Mouse (Mus musculus) liver, postnatal 0 days (tissue): ENCODE data around the gene Tmem163.

Experiments
- CTCF ChIP-seq: sonication (generic); IDR thresholded peaks from 2 replicates; pipeline ENCODE4 v1.5.1; 2016; ENCODE audit warnings: antibody characterized with exemption, low read depth
- EP300 ChIP-seq: IDR thresholded peaks from 2 replicates; pipeline ENCODE4 v1.6.1; 2016; ENCODE audit warnings: antibody characterized with exemption, low read depth, mild to moderate bottlenecking

DNA sequence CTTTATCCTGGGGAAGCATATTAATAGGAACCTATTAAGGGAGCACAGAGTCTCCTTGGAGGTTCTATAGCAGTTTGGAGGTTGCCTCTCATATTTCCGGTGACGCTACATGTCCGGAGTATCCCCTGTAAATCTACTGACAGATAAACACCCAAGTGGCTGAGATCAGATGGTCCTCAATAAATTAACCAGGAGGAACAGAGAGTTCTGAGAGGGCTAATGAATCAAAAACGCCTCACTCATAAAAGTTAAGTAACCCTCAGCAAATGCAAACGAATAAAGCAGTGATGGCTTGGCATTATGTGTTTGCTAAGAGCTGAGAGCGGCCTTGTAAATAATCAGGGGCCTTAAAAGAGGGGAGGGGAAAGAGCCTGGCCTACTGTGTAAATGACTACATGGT is 215.3 kb downstream of the Tmem163 start:
- no peak for TF ChIP-seq EP300
- TF ChIP-seq CTCF: no peak
